Mouse (Mus musculus) forebrain, postnatal 0 days (tissue): ENCODE measurements at regions not wholly inside any gene's neighbourhood (a gene's known extent, or its start where the extent isn't known, plus 50 kb on each side); places are given as distances from the start of the nearest gene placed in this dataset.

Experiments
- ATAC-seq: fragments of 200-750 bp; cut with Nextera tagmentation; 2 replicates; pipeline ENCODE4 v1.8.0; 2017; ENCODE audit warnings: mild to moderate bottlenecking, moderate library complexity
- DNase-seq: peaks from one replicate; pipeline ENCODE4 v3.0.0-alpha.2; 2015
- H3K27ac ChIP-seq: fragments of 300-500 bp; sonication (generic); 2 replicates; pipeline ENCODE4 v1.5.1; 2014; ENCODE audit warnings: low read depth, mild to moderate bottlenecking, antibody characterized with exemption, low read length, moderate library complexity, mixed read lengths
- H3K27me3 ChIP-seq: fragments of 300-500 bp; sonication (generic); 2 replicates; pipeline ENCODE4 v1.6.1; 2014; ENCODE audit warnings: mild to moderate bottlenecking, low read length, mixed read lengths; ENCODE audit not compliant: insufficient read depth
- H3K36me3 ChIP-seq: fragments of 300-500 bp; sonication (generic); 2 replicates; pipeline ENCODE4 v1.6.1; 2014; ENCODE audit warnings: mild to moderate bottlenecking, moderate library complexity; ENCODE audit not compliant: insufficient read depth
- H3K4me1 ChIP-seq: fragments of 300-500 bp; sonication (generic); 2 replicates; pipeline ENCODE4 v1.6.1; 2014; ENCODE audit warnings: antibody characterized with exemption; ENCODE audit not compliant: insufficient read depth
- H3K4me2 ChIP-seq: fragments of 300-500 bp; sonication (generic); 2 replicates; pipeline ENCODE4 v1.6.1; 2014; ENCODE audit warnings: low read depth, mild to moderate bottlenecking, moderate library complexity
- H3K4me3 ChIP-seq: fragments of 300-500 bp; sonication (generic); 2 replicates; pipeline ENCODE4 v1.5.1; 2014; ENCODE audit warnings: low read depth, low read length, mixed read lengths
- H3K9ac ChIP-seq: fragments of 300-500 bp; sonication (generic); 2 replicates; pipeline ENCODE4 v1.6.1; 2014; ENCODE audit warnings: mild to moderate bottlenecking
- H3K9me3 ChIP-seq: fragments of 300-500 bp; sonication (generic); 2 replicates; pipeline ENCODE4 v1.6.1; 2016; ENCODE audit warnings: low read length
- CTCF ChIP-seq: sonication (generic); IDR thresholded peaks from 2 replicates; pipeline ENCODE4 v1.5.1; 2016; ENCODE audit warnings: antibody characterized with exemption, control low read depth, low read depth
- WGBS: fragments of 180-500 bp; shearing (Covaris S2); extraction: QIAGEN DNeasy Blood & Tissue Kit; methylation state at CpG from one replicate; pipeline ENCODE4 v1.1.7; 2014; 5-methylcytosine and 5-hydroxymethylcytosine counted together

DNA sequence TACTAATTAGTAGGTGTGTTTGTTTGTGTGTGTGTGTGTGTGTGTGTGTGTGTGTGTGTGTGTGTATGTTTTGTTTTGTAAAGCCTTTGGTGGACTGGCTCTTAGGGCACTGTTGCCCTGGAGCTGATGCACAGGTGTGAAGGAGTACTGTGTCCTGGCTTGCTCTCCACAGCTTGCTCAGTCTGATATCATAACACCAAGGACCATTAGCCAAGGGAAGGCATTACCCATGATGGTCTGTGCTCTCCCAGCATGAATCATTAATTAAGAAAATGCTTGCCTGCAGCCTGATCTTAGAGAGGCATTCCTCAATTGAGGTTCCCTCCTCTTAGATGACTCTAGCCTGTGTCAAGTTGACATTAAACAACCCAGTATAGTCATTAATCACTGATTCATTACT, 54.7 kb downstream of the Spry2 start:
- DNase-seq, result no peak
- ATAC-seq, result no peak
- Histone ChIP-seq H3K27ac (no peak overlapping the region), H3K36me3 (no peaks in the 10 kb centered on the region), H3K4me3 (no peak overlapping the region), H3K4me2 (no peak overlapping the region), H3K9me3 (no peaks in the 10 kb centered on the region), H3K9ac (no peak overlapping the region), H3K4me1 (no peaks in the 10 kb centered on the region), H3K27me3 (no peaks in the 10 kb centered on the region)
- TF ChIP-seq CTCF, result no peak

DNA sequence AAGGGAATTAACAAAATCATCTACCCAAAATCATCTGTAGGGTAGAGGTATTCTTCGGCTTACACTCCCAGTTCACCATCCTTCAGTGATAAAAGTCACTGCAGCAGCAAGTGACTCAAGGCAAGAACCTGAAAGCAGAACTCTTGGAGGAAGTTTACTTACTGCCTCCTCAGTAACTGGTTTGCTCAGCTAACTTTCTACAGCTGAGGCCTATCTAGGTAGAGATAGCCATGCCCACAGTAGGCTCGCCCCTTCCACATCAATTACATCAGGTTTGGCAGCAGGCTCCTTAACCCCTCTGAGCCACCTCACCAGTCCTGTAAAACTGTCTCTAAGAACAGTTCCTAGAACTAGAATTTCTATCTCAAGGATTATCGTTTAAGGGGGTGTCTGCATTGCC, 59.1 kb downstream of the Spry2 start:
- Histone ChIP-seq H3K9me3 (no peaks in the 10 kb centered on the region), H3K36me3 (no peaks in the 10 kb centered on the region), H3K4me1 (no peaks in the 10 kb centered on the region), H3K9ac (no peak overlapping the region), H3K27ac (no peak overlapping the region), H3K4me3 (no peak overlapping the region), H3K27me3 (no peaks in the 10 kb centered on the region), H3K4me2 (no peak overlapping the region)
- no peak for TF ChIP-seq CTCF
- DNase-seq, result no peak
- WGBS, result 89% methylated on average over 3 of the region's 3 CpGs
- ATAC-seq, result no peak

DNA sequence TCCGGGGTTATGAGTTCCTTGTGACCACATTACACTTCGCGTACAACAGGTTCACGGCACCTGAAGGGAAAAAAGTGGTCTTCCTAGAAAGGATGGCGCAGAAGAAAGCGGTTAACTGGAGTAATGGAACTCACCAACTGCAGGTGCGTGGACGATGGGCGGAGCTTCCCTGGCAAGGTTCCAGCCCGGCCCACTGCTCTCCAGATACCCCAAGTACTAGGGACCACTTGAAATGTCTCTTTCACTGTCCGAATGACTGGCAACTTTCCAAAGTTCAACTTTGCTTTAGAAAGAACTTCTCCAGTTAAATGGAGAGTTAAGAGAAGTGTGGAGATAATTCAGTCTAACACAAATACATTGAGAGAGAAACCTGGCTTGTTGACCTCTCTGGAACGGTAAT, 65.9 kb downstream of the Spry2 start:
- ATAC-seq (no peak), DNase-seq (no peak)
- 88% methylated on average over 12 of the region's 12 CpGs for WGBS
- Histone ChIP-seq H3K36me3 (no peaks in the 10 kb centered on the region), H3K9ac (no peak overlapping the region), H3K4me1 (no peaks in the 10 kb centered on the region), H3K4me3 (no peak overlapping the region), H3K27me3 (no peaks in the 10 kb centered on the region), H3K27ac (no peak overlapping the region), H3K9me3 (no peaks in the 10 kb centered on the region), H3K4me2 (no peak overlapping the region)
- TF ChIP-seq CTCF, result no peak

GRCm38 (mm10) chr14:105830301-105830700, 66.3 kb downstream of the Spry2 start:
- ATAC-seq, result no peak
- 79% methylated on average over 4 of the region's 4 CpGs for WGBS

GRCm38 (mm10) chr14:105823129-105823528, 73.5 kb downstream of the Spry2 start:
- no peak overlapping the region for H3K9ac ChIP-seq
- WGBS, result 87% methylated on average over 8 of the region's 8 CpGs

More at GRCm38 (mm10) chr14:105830301-105830700, 66.3 kb downstream of the Spry2 start:
- TF ChIP-seq CTCF, result no peak
- Histone ChIP-seq H3K27ac (no peak overlapping the region), H3K36me3 (no peaks in the 10 kb centered on the region), H3K9me3 (no peaks in the 10 kb centered on the region), H3K27me3 (no peaks in the 10 kb centered on the region), H3K4me1 (no peaks in the 10 kb centered on the region), H3K4me2 (no peak overlapping the region), H3K9ac (no peak overlapping the region), H3K4me3 (no peak overlapping the region)
- no peak for DNase-seq

GRCm38 (mm10) chr14:105822653-105823052, 74.0 kb downstream of the Spry2 start:
- H3K4me1 ChIP-seq, result no peaks in the 10 kb centered on the region
- ATAC-seq, result no peak

More at GRCm38 (mm10) chr14:105823129-105823528, 73.5 kb downstream of the Spry2 start:
- no peak for TF ChIP-seq CTCF
- no peaks in the 10 kb centered on the region for H3K4me1 ChIP-seq
- no peak overlapping the region for H3K27ac ChIP-seq
- no peaks in the 10 kb centered on the region for H3K27me3 ChIP-seq
- no peaks in the 10 kb centered on the region for H3K9me3 ChIP-seq
- ATAC-seq (no peak), DNase-seq (no peak)
- no peak overlapping the region for H3K4me3 ChIP-seq
- no peak overlapping the region for H3K4me2 ChIP-seq
- no peaks in the 10 kb centered on the region for H3K36me3 ChIP-seq

DNA sequence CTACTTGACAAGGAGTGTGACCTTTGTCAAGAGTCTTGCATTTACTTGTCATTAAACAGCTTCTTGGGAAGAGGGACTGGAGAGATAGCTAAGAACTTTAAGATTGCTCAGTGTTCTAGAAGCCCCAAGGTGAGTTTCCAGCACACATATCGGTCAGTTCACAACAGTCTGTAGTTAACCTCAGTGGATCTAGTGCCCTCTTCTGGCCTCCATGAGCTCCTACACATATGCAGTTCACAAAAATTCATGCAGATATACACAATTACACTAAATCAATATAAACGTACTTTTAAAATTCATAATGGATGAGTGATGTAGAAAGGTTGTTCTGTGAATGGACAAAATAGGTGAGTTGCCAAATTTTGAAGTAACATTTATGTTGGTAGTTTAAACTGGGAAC, 77.1 kb downstream of the Spry2 start:
- H3K9me3 ChIP-seq, result no peaks in the 10 kb centered on the region
- no peak overlapping the region for H3K4me3 ChIP-seq
- H3K27ac ChIP-seq, result no peak overlapping the region
- 95% methylated on average over 2 of the region's 2 CpGs for WGBS
- ATAC-seq (no peak), DNase-seq (no peak)
- no peak overlapping the region for H3K4me2 ChIP-seq
- no peaks in the 10 kb centered on the region for H3K36me3 ChIP-seq
- no peak for TF ChIP-seq CTCF
- no peak overlapping the region for H3K9ac ChIP-seq
- H3K27me3 ChIP-seq, result no peaks in the 10 kb centered on the region
- no peaks in the 10 kb centered on the region for H3K4me1 ChIP-seq

More at GRCm38 (mm10) chr14:105822653-105823052, 74.0 kb downstream of the Spry2 start:
- Histone ChIP-seq H3K27ac (no peak overlapping the region), H3K4me2 (no peak overlapping the region), H3K9ac (no peak overlapping the region), H3K9me3 (no peaks in the 10 kb centered on the region), H3K27me3 (no peaks in the 10 kb centered on the region), H3K36me3 (no peaks in the 10 kb centered on the region), H3K4me3 (no peak overlapping the region)
- DNase-seq, result no peak
- TF ChIP-seq CTCF, result no peak
- 92% methylated on average over 9 of the region's 9 CpGs for WGBS

- WGBS, result 92% methylated on average over 3 of the region's 3 CpGs
- no peak for DNase-seq
- Histone ChIP-seq H3K36me3 (no peaks in the 10 kb centered on the region), H3K9ac (no peak overlapping the region), H3K27ac (no peak overlapping the region), H3K27me3 (no peaks in the 10 kb centered on the region), H3K4me1 (no peaks in the 10 kb centered on the region), H3K4me3 (no peak overlapping the region), H3K9me3 (no peaks in the 10 kb centered on the region), H3K4me2 (no peak overlapping the region)
- ATAC-seq, result no peak
- no peak for TF ChIP-seq CTCF
These were observed 77.8 kb downstream of the Spry2 start for GRCm38 (mm10) chr14:105818841-105819240.
